Mouse (Mus musculus): ENCODE data around the gene Olfr224. TPM values are rescaled to one million over a fixed set of nuclear protein-coding genes. Genes with fewer than 3 reads are reported as not detected.
"Not testable (repeated sequence)": the region's sequence is repeated elsewhere in the genome, so short reads cannot be mapped to it uniquely, and the experiment has no call there.

Olfr224 gene
- polyA plus RNA-seq, 1 experiment from 2014 or later, result 0.12 TPM

DNA sequence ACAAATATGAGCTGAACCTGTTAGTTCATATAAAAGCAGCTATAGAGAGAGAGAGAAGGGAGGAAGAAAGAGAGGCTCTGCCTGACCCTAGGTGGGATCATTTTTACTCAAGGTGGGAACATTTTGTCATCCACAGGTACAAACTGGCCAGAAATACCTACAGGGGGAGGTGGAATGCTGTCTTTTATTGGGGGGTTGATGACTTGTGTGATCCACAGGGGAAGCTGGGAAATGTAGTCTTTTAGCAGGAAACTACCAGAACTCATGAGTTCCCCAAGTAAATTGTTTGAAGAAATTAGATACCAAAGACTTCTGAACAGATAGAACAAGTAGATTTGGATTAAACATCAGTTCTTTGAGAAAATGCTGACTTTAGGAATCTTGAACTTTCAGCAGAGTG lies 31.7 kb upstream of the Olfr224 start:
- Histone ChIP-seq H3K4me2 (replicated peaks) (no peak overlapping the region), H3K4me1 (no peaks in the 10 kb centered on the region), H3K27me3 (no peaks in the 10 kb centered on the region), H3K27ac (replicated peaks) (no peak overlapping the region), H3K9me3 (replicated peaks) (no peaks in the 10 kb centered on the region), H3K9ac (no peak overlapping the region), H3K36me3 (no peaks in the 10 kb centered on the region), H3K4me3 (replicated peaks) (no peak overlapping the region)
- no peak for ATAC-seq (ENCODE audit: insufficient number of reproducible peaks, low FRiP score, low TSS enrichment, low read depth)

DNA sequence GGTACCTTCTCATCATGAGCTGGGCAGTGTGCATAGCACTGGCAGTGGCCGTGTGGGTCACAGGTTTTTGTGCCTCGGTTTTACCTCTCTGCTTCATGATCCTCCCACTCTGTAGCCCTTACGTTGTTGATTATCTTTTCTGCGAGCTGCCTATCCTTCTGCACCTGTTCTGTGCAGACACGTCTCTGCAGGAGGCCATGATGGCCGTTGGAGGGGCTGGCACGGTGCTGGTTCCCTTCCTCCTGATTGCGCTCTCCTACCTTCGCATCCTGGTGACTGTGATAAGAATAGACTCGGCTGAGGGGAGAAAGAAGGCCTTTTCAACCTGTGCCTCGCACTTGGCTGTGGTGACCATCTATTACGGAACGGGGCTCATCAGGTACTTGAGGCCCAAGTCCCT lies 27.5 kb upstream of the Olfr224 start:
- H3K9ac ChIP-seq, result no peak overlapping the region
- no peak overlapping the region for H3K27ac ChIP-seq (replicated peaks)
- no peak overlapping the region for H3K4me3 ChIP-seq (replicated peaks)
- H3K27me3 ChIP-seq, result no peaks in the 10 kb centered on the region
- H3K4me1 ChIP-seq, result no peaks in the 10 kb centered on the region
- no peak for ATAC-seq (ENCODE audit: insufficient number of reproducible peaks, low FRiP score, low TSS enrichment, low read depth)
- H3K4me2 ChIP-seq (replicated peaks), result no peak overlapping the region
- no peaks in the 10 kb centered on the region for H3K36me3 ChIP-seq
- 88% methylated on average over 13 of the region's 13 CpGs for WGBS
- no peaks in the 10 kb centered on the region for H3K9me3 ChIP-seq (replicated peaks)

DNA sequence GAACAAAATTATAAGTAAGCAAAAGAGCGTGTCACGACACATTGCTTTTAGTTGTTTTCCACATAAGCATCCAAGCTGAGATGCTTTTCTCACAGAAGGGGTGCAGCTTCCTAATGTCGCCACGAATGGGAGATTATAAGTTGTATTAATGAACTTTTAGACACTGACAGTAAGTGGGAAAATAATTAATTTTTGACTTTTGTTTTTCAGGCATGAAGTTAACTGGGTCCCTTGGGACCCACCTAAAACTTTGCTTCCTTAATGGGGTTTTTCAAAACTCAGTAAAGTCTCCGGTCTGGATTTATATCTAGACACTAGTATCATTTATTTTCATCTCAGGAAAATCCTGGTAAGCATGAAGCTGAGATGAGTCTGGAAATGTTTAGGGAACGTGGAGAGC lies 24.5 kb upstream of the Olfr224 start, which contains the start of gene Olfr324:
TSS of gene Olfr324 (plus strand) at position 301 of the 400 bp plus-strand sequence.
- H3K27ac ChIP-seq (replicated peaks), result no peak within 1 kb of the TSS
- H3K4me3 ChIP-seq (replicated peaks), result no peak within 1 kb of the TSS
- H3K4me1 ChIP-seq, result no peaks in the 10 kb centered on the region
- no peaks in the 10 kb centered on the region for H3K27me3 ChIP-seq
- H3K4me2 ChIP-seq (replicated peaks), result no peak within 1 kb of the TSS
- ATAC-seq (ENCODE audit: insufficient number of reproducible peaks, low FRiP score, low TSS enrichment, low read depth), result no peak
- WGBS, result 58% methylated on average over 6 of the region's 6 CpGs
- no peaks in the 10 kb centered on the region for H3K36me3 ChIP-seq
- H3K9me3 ChIP-seq (replicated peaks), result no peaks in the 10 kb centered on the region
- no peak within 1 kb of the TSS for H3K9ac ChIP-seq

DNA sequence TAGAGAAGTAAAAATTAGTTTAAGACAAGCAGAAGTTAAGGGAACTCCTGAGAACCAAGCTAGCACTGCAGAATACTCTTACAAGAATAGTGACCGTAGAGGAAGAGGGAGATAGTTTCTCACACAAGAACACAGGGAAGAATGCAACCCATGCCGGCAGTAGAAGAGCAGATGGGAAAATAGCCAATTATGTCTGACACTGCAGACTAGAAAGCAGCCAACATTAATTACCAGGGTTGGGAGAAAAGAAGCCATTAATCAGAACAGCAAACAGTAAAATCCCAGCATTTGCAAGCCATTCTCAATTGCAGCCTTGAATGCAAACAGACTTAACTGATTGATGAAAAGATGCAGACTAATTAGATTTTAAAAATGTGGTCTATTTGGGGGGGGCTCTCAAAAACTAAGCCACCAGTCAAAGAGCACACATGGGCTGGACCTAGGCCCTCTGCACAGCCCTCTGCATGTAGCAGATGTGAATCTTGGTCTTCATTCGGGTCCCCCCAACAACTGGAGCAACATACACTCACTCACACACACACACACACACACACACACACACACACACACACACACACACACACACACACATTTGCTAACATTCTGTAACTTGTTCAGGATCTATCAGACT lies 18.4 kb upstream of the Olfr224 start:
- Histone ChIP-seq H3K9me3 (replicated peaks) (no peaks in the 10 kb centered on the region), H3K4me2 (replicated peaks) (no peak overlapping the region), H3K4me1 (no peaks in the 10 kb centered on the region), H3K36me3 (no peaks in the 10 kb centered on the region), H3K9ac (no peak overlapping the region), H3K27ac (replicated peaks) (no peak overlapping the region), H3K4me3 (replicated peaks) (no peak overlapping the region), H3K27me3 (no peaks in the 10 kb centered on the region)
- 39% methylated on average over 3 of the region's 3 CpGs for WGBS
- ATAC-seq (ENCODE audit: insufficient number of reproducible peaks, low FRiP score, low TSS enrichment, low read depth), result no peak

DNA sequence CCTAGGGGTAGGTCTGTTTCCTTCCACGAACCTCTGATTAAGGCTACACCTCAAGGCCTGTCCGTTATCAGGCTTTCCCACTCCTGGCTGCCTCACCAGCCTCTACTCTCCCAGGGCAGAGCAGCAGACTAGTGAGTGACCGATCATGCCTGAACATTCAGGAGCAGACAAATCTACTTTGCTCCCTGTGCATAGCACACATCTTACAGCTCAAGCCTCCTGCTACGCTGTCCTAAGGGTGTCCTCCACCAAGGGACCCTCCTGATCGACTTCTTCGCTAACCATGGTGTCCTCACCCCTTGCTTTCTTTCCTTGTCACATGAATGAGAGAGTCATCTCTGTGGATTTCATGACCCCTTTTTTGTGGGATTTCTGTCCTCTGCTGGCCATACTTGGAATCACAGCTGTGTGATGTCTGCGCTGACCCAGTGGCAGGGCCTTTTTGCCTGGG lies 17.6 kb upstream of the Olfr224 start:
- H3K4me3 ChIP-seq (replicated peaks), result no peak overlapping the region
- H3K27ac ChIP-seq (replicated peaks), result no peak overlapping the region
- no peaks in the 10 kb centered on the region for H3K9me3 ChIP-seq (replicated peaks)
- no peak overlapping the region for H3K4me2 ChIP-seq (replicated peaks)
- WGBS, result 66% methylated on average over 7 of the region's 7 CpGs
- no peaks in the 10 kb centered on the region for H3K4me1 ChIP-seq
- no peaks in the 10 kb centered on the region for H3K36me3 ChIP-seq
- no peak for ATAC-seq (ENCODE audit: insufficient number of reproducible peaks, low FRiP score, low TSS enrichment, low read depth)
- H3K9ac ChIP-seq, result no peak overlapping the region
- H3K27me3 ChIP-seq, result no peaks in the 10 kb centered on the region

DNA sequence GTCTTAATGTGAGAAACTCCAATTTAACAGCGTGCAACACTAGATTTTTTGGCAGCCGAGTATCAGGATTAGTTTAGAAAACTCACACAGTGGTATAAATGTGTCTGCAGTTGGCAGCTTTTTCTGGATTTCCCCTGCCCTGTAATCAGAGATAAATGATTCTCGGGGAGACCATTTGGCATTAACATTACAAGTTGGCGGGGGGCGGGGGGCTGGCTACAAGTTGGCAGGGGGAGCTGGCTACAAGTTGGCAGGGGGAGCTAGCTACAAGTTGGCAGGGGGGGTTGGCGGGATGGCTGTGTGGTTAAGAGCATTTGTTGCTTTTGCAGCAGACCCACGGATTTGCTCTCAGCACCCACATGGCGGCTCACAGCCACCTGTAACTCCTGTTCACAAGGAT lies 8.3 kb upstream of the Olfr224 start:
- ATAC-seq (ENCODE audit: insufficient number of reproducible peaks, low FRiP score, low TSS enrichment, low read depth), result no peak
- no peaks in the 10 kb centered on the region for H3K4me1 ChIP-seq
- no peaks in the 10 kb centered on the region for H3K36me3 ChIP-seq
- H3K27me3 ChIP-seq, result no peaks in the 10 kb centered on the region
- H3K4me2 ChIP-seq (replicated peaks), result no peak overlapping the region
- H3K9me3 ChIP-seq (replicated peaks), result no peaks in the 10 kb centered on the region
- H3K9ac ChIP-seq, result no peak overlapping the region
- 73% methylated on average over 8 of the region's 8 CpGs for WGBS
- H3K4me3 ChIP-seq (replicated peaks), result no peak overlapping the region
- H3K27ac ChIP-seq (replicated peaks), result no peak overlapping the region

DNA sequence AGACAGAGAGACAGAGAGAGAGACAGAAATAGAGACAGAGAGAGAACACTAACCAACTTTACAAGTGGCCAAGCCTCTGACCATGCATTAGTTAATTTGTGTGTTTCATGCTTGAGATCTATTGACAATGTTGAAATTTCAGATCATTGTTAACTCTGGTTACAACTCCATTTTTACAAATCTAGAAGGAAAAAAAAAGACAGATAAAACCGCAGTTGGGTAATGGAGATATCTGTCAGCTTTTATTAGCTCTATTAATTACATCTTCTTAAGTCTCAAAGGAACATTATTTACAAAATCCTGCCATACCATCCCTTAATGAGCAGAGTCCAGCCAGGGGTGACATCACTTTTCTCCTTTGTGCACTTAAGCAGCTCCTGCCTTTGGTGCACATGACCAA lies 7.1 kb upstream of the Olfr224 start, which contains the start of gene Olfr325:
TSS of gene Olfr325 (plus strand) at position 301 of the 400 bp plus-strand sequence.
- H3K36me3 ChIP-seq, result no peaks in the 10 kb centered on the region
- no peak within 1 kb of the TSS for H3K27ac ChIP-seq (replicated peaks)
- H3K4me3 ChIP-seq (replicated peaks), result no peak within 1 kb of the TSS
- H3K9me3 ChIP-seq (replicated peaks), result no peaks in the 10 kb centered on the region
- 70% methylated on average over 1 of the region's 1 CpGs for WGBS
- H3K9ac ChIP-seq, result no peak within 1 kb of the TSS
- H3K4me1 ChIP-seq, result no peaks in the 10 kb centered on the region
- no peak within 1 kb of the TSS for H3K4me2 ChIP-seq (replicated peaks)
- no peaks in the 10 kb centered on the region for H3K27me3 ChIP-seq
- no peak for ATAC-seq (ENCODE audit: insufficient number of reproducible peaks, low FRiP score, low TSS enrichment, low read depth)

DNA sequence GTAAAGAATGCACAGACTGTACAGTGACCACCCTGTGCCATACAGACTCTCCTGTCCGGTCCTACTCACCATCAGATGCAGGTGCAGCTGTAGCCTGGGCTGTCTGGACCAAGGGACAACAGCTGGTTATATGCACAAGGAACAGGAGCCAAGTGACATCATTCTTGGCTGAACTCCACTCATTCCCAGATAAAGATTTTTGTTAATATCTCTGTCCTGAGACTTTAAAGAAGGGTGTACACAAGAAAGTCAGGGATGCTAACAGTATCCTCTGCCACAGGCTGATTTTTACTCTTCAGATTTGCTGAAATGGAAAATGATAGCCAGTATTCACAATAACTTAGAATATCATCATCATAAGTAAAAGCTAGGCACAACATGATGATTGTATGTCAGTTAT lies 14.8 kb downstream of the Olfr224 start, which contains the start of gene Olfr328:
TSS of gene Olfr328 (minus strand) at position 101 of the 400 bp plus-strand sequence.
- Histone ChIP-seq H3K27me3 (no peaks in the 10 kb centered on the region), H3K9me3 (replicated peaks) (no peaks in the 10 kb centered on the region), H3K9ac (no peak within 1 kb of the TSS), H3K36me3 (no peaks in the 10 kb centered on the region), H3K4me1 (no peaks in the 10 kb centered on the region), H3K27ac (replicated peaks) (no peak within 1 kb of the TSS), H3K4me2 (replicated peaks) (no peak within 1 kb of the TSS), H3K4me3 (replicated peaks) (no peak within 1 kb of the TSS)
- ATAC-seq (ENCODE audit: insufficient number of reproducible peaks, low FRiP score, low TSS enrichment, low read depth), result no peak
- WGBS, result 65% methylated on average over 1 of the region's 1 CpGs

DNA sequence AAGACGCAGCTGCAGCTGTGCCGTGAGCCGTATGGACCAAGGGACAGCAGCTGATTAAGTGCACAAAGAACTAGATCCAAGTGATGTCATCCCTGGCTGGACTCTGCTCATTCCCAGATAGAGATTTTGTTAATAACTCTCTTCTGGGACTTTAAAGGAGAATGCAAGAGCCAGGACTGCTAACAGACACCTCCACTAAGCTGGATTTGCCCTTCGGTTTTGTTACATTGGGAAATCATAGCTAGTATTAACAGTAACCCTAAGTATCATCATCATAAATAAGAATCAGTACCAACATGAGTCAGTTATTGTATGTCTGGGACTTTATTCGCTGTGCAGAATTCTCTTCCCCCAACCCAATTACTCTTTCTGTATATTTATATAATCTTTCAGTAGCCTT lies 24.0 kb downstream of the Olfr224 start, which contains the start of gene Olfr329-ps:
TSS of gene Olfr329-ps (minus strand) at position 101 of the 400 bp plus-strand sequence.
- ATAC-seq (ENCODE audit: insufficient number of reproducible peaks, low FRiP score, low TSS enrichment, low read depth), result no peak
- Histone ChIP-seq H3K4me1 (no peaks in the 10 kb centered on the region), H3K4me2 (replicated peaks) (no peak within 1 kb of the TSS), H3K27me3 (no peaks in the 10 kb centered on the region), H3K36me3 (no peaks in the 10 kb centered on the region), H3K4me3 (replicated peaks) (no peak within 1 kb of the TSS), H3K9ac (no peak within 1 kb of the TSS), H3K27ac (replicated peaks) (no peak within 1 kb of the TSS), H3K9me3 (replicated peaks) (no peaks in the 10 kb centered on the region)
- WGBS, result 78% methylated on average over 5 of the region's 5 CpGs

DNA sequence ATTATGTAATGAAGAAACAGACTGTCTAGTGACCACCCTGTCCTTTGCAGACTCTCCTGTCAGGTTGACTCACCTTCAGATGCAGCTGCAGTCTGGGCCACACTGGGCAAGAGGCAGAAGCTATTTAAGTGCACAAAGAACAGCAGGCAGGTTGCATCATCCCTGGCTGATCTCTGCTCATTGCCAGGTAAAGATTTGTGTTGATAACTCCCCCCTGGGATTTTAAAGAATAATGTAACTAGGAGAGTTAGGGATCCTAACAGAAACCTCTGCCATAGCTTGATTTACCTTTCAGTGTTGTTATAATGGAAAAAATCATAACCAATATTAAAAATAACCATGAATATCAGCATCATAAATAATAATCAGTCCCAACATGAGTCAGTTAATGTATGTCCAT lies 35.6 kb downstream of the Olfr224 start, which contains the start of gene Olfr330:
TSS of gene Olfr330 (minus strand) at position 101 of the 400 bp plus-strand sequence.
- H3K4me3 ChIP-seq (replicated peaks); ATAC-seq (ENCODE audit: insufficient number of reproducible peaks, low FRiP score, low TSS enrichment, low read depth); H3K9me3 ChIP-seq (replicated peaks); H3K4me1 ChIP-seq; H3K27me3 ChIP-seq; H3K9ac ChIP-seq; H3K27ac ChIP-seq (replicated peaks); H3K4me2 ChIP-seq (replicated peaks); H3K36me3 ChIP-seq: not testable (repeated sequence)

DNA sequence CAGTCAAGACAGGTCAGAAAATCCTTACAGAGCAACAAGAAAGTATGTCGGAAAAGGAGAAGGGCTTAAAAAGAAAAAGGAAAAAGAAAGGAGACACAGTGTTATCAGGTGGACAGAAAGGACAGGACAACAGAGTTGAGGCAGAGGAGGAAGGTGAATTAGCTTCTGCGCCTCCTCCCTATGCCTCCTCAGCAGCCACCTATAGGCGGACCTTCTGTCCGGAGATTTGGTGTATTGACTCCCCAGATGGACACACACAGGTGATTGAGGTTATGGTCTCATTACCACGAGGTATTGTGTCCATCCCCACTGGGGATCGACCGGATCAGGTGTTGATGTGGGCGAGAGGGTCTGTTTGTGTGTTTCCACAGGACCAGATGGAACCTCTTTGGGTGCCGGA lies 50.6 kb downstream of the Olfr224 start:
- not testable (repeated sequence) for H3K27ac ChIP-seq (replicated peaks); H3K4me2 ChIP-seq (replicated peaks); ATAC-seq (ENCODE audit: insufficient number of reproducible peaks, low FRiP score, low TSS enrichment, low read depth); H3K9me3 ChIP-seq (replicated peaks); H3K36me3 ChIP-seq; H3K4me3 ChIP-seq (replicated peaks); H3K27me3 ChIP-seq; H3K4me1 ChIP-seq; H3K9ac ChIP-seq
- 92% methylated on average over 7 of the region's 9 CpGs for whole genome bisulfite sequencing

DNA sequence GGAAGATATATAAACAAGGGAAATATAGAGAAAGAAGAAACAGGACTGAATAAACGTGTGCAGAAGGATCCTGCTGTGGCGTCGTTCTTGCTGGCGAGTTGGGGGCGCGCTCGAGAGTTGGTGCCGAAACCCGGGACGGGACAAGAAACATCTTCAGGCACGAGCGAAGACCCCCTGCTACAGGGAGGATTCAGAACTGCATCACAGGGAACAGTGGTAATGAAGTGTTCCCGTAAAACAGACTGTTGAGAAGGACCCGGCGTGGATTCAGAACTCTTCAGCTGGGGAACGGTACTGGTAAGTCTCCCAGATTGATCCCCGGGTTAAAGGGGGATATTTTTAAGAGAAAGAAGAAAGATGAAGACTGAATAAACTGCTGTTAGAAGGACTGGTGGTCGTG lies 51.4 kb downstream of the Olfr224 start:
- not testable (repeated sequence) for H3K9me3 ChIP-seq (replicated peaks); H3K4me1 ChIP-seq; H3K36me3 ChIP-seq; H3K4me2 ChIP-seq (replicated peaks); H3K27me3 ChIP-seq; ATAC-seq (ENCODE audit: insufficient number of reproducible peaks, low FRiP score, low TSS enrichment, low read depth); H3K4me3 ChIP-seq (replicated peaks); H3K9ac ChIP-seq; H3K27ac ChIP-seq (replicated peaks)
- WGBS, result 92% methylated on average over 18 of the region's 18 CpGs

Data from embryonic facial prominence, embryonic 15.5 days (tissue).